Mouse (Mus musculus): ENCODE results near the gene Deaf1.

Deaf1 gene

DNA sequence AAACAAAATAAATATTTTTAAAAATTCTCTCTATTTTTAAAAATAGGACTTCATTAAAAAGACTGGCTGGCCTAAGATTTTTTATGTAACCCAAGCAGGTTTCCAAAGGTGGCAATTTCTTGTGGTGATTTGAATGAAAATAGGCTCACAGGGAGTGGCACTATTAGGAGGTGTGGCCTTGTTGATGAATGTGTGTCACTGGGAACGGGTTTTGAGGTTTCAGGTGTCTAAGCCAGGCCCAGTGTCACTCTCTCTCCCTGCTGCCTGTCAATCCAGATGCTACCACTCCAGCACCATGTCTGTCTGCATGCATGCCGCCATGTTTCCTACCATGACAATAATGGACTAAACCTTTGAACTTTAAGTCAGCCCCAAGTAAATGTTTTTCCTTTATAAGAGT lies 8.0 kb downstream of the Deaf1 start:
- Histone ChIP-seq H3K36me3 (ENCODE audit: insufficient read depth, low read length) (peaks cover 100% of the 10 kb centered on the region), H3K4me3 (replicated peaks; ENCODE audit: low read length) (no peak overlapping the region), H3K4me1 (replicated peaks; ENCODE audit: low read depth, low read length) (peaks cover 19% of the 10 kb centered on the region), H3K27me3 (ENCODE audit: insufficient read depth, low read length) (no peaks in the 10 kb centered on the region), H3K9me3 (ENCODE audit: low read length) (no peaks in the 10 kb centered on the region)
- TF ChIP-seq CTCF (conservative IDR thresholded peaks at IDR 0.05; ENCODE audit: low read length) (no peak), POU5F1 (IDR thresholded peaks at IDR 0.05; ENCODE audit: borderline replicate concordance, low read length) (no peak), NANOG (IDR thresholded peaks at IDR 0.05; ENCODE audit: borderline replicate concordance, low read length) (no peak)

GRCm38 (mm10) chr7:141317619-141318132 lies 9.8 kb downstream of the Deaf1 start:
- H3K4me1 ChIP-seq (replicated peaks; ENCODE audit: low read depth, low read length) = peaks cover 10% of the 10 kb centered on the region
- TF ChIP-seq NANOG (IDR thresholded peaks at IDR 0.05; ENCODE audit: borderline replicate concordance, low read length) = no peak
- TF ChIP-seq CTCF (conservative IDR thresholded peaks at IDR 0.05; ENCODE audit: low read length) = no peak
- no peak for TF ChIP-seq POU5F1 (IDR thresholded peaks at IDR 0.05; ENCODE audit: borderline replicate concordance, low read length)
- no peaks in the 10 kb centered on the region for H3K27me3 ChIP-seq (ENCODE audit: insufficient read depth, low read length)
- H3K36me3 ChIP-seq (ENCODE audit: insufficient read depth, low read length) = peaks cover 100% of the 10 kb centered on the region
- no peak overlapping the region for H3K4me3 ChIP-seq (replicated peaks; ENCODE audit: low read length)
- H3K9me3 ChIP-seq (ENCODE audit: low read length) = no peaks in the 10 kb centered on the region

DNA sequence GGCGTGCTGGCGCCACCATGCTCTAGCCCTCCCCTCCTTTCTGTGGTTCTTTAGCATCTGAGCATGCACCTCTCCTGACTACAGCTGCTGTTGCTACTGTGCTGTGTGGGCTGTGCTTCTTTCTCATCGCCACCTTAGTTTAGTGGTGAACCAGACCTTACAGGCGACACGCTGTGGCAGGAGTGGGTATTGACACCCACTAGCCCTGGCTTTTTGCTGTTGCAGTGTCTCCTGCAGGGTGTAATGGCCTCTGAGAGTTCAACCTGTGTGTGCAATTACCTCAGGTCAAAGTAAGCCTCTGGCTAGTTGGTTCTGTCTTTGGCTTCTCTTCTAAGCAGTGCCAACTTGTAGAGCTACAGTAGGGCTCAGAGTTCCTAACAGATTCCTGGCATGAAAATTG lies 11.5 kb downstream of the Deaf1 start:
- H3K9me3 ChIP-seq (ENCODE audit: low read length) = no peaks in the 10 kb centered on the region
- TF ChIP-seq CTCF (conservative IDR thresholded peaks at IDR 0.05; ENCODE audit: low read length) = peak; percentile 57
- no peak for TF ChIP-seq NANOG (IDR thresholded peaks at IDR 0.05; ENCODE audit: borderline replicate concordance, low read length)
- H3K36me3 ChIP-seq (ENCODE audit: insufficient read depth, low read length) = peaks cover 100% of the 10 kb centered on the region
- H3K27me3 ChIP-seq (ENCODE audit: insufficient read depth, low read length) = no peaks in the 10 kb centered on the region
- H3K4me1 ChIP-seq (replicated peaks; ENCODE audit: low read depth, low read length) = peaks cover 7% of the 10 kb centered on the region
- no peak overlapping the region for H3K4me3 ChIP-seq (replicated peaks; ENCODE audit: low read length)

DNA sequence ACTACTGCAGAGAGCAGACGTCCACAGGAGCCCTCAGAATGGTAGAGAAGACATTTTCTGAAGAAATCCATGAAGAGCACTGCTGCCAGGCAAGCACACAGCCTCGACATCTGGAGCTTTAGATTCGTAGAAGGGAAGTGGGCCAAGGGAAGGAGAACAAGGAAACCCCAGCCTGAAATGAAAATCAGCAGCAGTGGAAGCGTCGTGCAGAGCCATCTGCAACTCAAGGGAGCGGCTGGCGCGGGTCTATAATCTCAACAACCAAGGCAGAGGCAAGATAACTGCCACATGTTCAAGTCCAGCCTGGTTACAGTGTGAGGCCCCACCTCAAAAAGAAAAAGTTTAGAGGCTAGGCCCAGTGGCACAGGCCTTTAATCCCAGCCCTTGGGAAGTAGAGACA lies 12.4 kb downstream of the Deaf1 start:
- H3K4me3 ChIP-seq (replicated peaks; ENCODE audit: low read length) = no peak overlapping the region

DNA sequence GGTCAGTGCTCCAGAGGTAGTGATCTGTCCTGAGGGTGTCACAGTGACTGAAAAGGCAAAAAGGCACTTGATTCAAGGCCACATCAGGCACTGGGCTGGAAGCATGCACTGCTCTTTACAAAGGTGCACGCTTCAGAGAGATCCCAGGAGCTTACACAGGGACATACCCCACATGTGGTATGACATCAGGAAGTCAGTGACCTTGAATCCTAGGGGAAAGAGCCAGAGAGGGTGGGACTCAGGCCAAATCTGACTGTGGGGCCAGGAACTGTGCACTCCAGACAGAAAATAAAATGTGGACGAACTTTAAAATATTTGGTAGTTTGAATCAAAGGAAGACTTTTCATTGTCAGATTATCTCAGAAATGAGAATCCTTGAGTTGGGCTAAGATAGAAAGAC lies 13.1 kb downstream of the Deaf1 start:
- Histone ChIP-seq H3K9me3 (ENCODE audit: low read length) (no peaks in the 10 kb centered on the region), H3K4me1 (replicated peaks; ENCODE audit: low read depth, low read length) (peaks cover 1% of the 10 kb centered on the region), H3K4me3 (replicated peaks; ENCODE audit: low read length) (no peak overlapping the region), H3K27me3 (ENCODE audit: insufficient read depth, low read length) (no peaks in the 10 kb centered on the region), H3K36me3 (ENCODE audit: insufficient read depth, low read length) (peaks cover 100% of the 10 kb centered on the region)
- TF ChIP-seq CTCF (conservative IDR thresholded peaks at IDR 0.05; ENCODE audit: low read length) = no peak
- TF ChIP-seq POU5F1 (IDR thresholded peaks at IDR 0.05; ENCODE audit: borderline replicate concordance, low read length) = no peak
- TF ChIP-seq NANOG (IDR thresholded peaks at IDR 0.05; ENCODE audit: borderline replicate concordance, low read length) = no peak

More for the DNA sequence above, 12.4 kb downstream of the Deaf1 start:
- TF ChIP-seq POU5F1 (IDR thresholded peaks at IDR 0.05; ENCODE audit: borderline replicate concordance, low read length) (no peak), CTCF (conservative IDR thresholded peaks at IDR 0.05; ENCODE audit: low read length) (no peak), NANOG (IDR thresholded peaks at IDR 0.05; ENCODE audit: borderline replicate concordance, low read length) (no peak)
- Histone ChIP-seq H3K4me1 (replicated peaks; ENCODE audit: low read depth, low read length) (peaks cover 7% of the 10 kb centered on the region), H3K9me3 (ENCODE audit: low read length) (no peaks in the 10 kb centered on the region), H3K27me3 (ENCODE audit: insufficient read depth, low read length) (no peaks in the 10 kb centered on the region), H3K36me3 (ENCODE audit: insufficient read depth, low read length) (peaks cover 100% of the 10 kb centered on the region)

DNA sequence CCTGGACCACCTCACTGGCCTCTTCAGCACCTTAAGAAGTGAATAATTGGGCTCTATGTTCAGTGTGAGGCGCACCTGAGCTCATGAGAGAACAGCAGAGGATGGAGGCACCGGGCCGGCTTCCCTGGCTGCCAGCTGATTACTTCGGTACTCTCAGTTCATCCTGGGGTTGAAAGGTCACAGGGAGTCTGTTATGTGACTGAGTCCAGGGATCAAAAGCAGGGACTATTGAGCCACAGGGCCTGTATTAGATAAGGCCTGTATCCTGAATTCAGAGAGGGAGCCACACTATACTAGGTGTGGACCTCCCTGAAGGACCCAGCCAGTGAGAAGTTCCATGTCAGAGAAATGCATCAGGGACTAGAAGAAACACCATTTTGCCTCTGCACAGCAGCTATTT lies 23.0 kb downstream of the Deaf1 start:
- Histone ChIP-seq H3K36me3 (ENCODE audit: insufficient read depth, low read length) (peaks cover 100% of the 10 kb centered on the region), H3K4me1 (replicated peaks; ENCODE audit: low read depth, low read length) (no peaks in the 10 kb centered on the region), H3K9me3 (ENCODE audit: low read length) (no peaks in the 10 kb centered on the region), H3K27me3 (ENCODE audit: insufficient read depth, low read length) (no peaks in the 10 kb centered on the region), H3K4me3 (replicated peaks; ENCODE audit: low read length) (no peak overlapping the region)
- TF ChIP-seq NANOG (IDR thresholded peaks at IDR 0.05; ENCODE audit: borderline replicate concordance, low read length) = no peak
- TF ChIP-seq CTCF (conservative IDR thresholded peaks at IDR 0.05; ENCODE audit: low read length) = no peak
- TF ChIP-seq POU5F1 (IDR thresholded peaks at IDR 0.05; ENCODE audit: borderline replicate concordance, low read length) = no peak

DNA sequence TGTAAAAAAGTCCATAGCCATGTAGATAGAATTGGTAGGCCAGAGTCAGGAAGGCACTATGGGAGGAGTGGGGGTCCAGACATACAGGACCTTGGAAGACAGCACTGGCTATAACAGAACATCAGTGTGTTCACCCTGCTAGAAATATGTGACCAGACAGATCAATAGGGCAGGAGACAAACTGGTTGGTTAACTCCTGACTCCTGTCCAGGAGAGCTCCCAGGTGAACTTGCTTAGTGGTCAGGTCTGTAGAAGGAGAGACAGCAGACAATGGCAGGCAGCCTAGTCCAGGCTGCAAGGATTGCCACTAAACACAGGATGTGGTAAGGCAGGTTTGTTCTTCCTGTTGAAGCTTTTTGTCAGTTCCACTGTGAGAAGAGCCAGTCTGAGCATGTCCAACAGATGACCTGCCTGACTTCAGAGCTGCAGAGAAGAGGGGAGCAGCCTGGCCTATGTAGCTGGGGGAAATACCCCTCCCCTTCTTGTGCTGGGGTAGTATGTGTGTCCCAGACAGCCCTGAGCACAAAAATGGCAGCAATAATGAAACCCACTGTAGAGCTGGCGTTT lies 24.7 kb downstream of the Deaf1 start:
- Histone ChIP-seq H3K27me3 (ENCODE audit: insufficient read depth, low read length) (no peaks in the 10 kb centered on the region), H3K4me3 (replicated peaks; ENCODE audit: low read length) (no peak overlapping the region), H3K9me3 (ENCODE audit: low read length) (no peaks in the 10 kb centered on the region), H3K36me3 (ENCODE audit: insufficient read depth, low read length) (peaks cover 97% of the 10 kb centered on the region), H3K4me1 (replicated peaks; ENCODE audit: low read depth, low read length) (no peaks in the 10 kb centered on the region)
- TF ChIP-seq POU5F1 (IDR thresholded peaks at IDR 0.05; ENCODE audit: borderline replicate concordance, low read length) (no peak), CTCF (conservative IDR thresholded peaks at IDR 0.05; ENCODE audit: low read length) (no peak), NANOG (IDR thresholded peaks at IDR 0.05; ENCODE audit: borderline replicate concordance, low read length) (no peak)

DNA sequence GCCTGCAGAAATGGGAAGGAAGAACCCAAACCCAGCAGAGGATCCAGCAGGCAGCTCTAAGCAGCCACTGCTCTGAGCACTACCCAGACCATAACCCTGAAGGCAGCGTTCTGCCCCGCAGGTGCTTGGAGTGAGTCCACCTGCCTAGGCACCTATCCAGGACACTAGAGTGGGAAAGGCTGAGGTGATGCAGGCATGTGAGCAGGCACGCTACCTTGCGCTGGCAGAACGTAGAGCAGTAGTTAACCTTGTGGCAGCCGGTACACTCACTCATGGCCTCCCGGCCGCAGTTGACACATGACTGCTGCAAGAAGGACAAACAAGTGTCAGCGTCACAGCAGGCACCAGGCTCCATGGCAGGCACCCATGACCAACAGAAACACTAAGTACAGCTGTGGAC lies 26.1 kb downstream of the Deaf1 start:
- Histone ChIP-seq H3K4me1 (replicated peaks; ENCODE audit: low read depth, low read length) (no peaks in the 10 kb centered on the region), H3K9me3 (ENCODE audit: low read length) (no peaks in the 10 kb centered on the region), H3K36me3 (ENCODE audit: insufficient read depth, low read length) (peaks cover 97% of the 10 kb centered on the region), H3K27me3 (ENCODE audit: insufficient read depth, low read length) (no peaks in the 10 kb centered on the region), H3K4me3 (replicated peaks; ENCODE audit: low read length) (no peak overlapping the region)
- TF ChIP-seq CTCF (conservative IDR thresholded peaks at IDR 0.05; ENCODE audit: low read length) (no peak), POU5F1 (IDR thresholded peaks at IDR 0.05; ENCODE audit: borderline replicate concordance, low read length) (no peak), NANOG (IDR thresholded peaks at IDR 0.05; ENCODE audit: borderline replicate concordance, low read length) (no peak)

DNA sequence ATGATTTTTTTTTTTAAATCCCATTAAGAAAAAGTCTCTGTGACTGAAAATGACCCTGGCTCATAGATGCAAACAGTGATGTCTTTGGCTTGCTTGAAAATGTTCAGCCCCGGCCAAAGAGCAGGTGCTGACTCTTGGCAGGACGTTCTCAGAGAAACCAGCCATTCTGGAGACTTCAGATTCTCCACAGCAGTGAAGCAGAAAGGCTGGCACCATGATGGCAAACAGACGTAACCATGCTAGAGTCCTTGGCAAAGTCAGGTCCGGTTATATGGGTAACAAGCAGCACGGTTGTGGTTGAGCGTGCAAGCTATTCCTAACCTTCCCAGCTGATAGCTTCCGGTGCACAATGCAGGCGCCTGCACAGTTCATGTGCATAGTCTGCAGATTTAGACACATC lies 28.3 kb downstream of the Deaf1 start:
- no peaks in the 10 kb centered on the region for H3K9me3 ChIP-seq (ENCODE audit: low read length)
- peaks cover 11% of the 10 kb centered on the region for H3K4me1 ChIP-seq (replicated peaks; ENCODE audit: low read depth, low read length)
- H3K4me3 ChIP-seq (replicated peaks; ENCODE audit: low read length) = no peak overlapping the region
- H3K27me3 ChIP-seq (ENCODE audit: insufficient read depth, low read length) = peaks cover 22% of the 10 kb centered on the region
- peaks cover 78% of the 10 kb centered on the region for H3K36me3 ChIP-seq (ENCODE audit: insufficient read depth, low read length)
- TF ChIP-seq POU5F1 (IDR thresholded peaks at IDR 0.05; ENCODE audit: borderline replicate concordance, low read length) = no peak
- TF ChIP-seq NANOG (IDR thresholded peaks at IDR 0.05; ENCODE audit: borderline replicate concordance, low read length) = no peak
- no peak for TF ChIP-seq CTCF (conservative IDR thresholded peaks at IDR 0.05; ENCODE audit: low read length)

All from E14TG2a.4 (cell line).